Mouse (Mus musculus): ENCODE measurements at regions not wholly inside any gene's neighbourhood (a gene's known extent, or its start where the extent isn't known, plus 50 kb on each side); places are given as distances from the start of the nearest gene placed in this dataset.
A peak's percentile ranks its signal among the peaks of the same experiment; 100 is the strongest.

DNA sequence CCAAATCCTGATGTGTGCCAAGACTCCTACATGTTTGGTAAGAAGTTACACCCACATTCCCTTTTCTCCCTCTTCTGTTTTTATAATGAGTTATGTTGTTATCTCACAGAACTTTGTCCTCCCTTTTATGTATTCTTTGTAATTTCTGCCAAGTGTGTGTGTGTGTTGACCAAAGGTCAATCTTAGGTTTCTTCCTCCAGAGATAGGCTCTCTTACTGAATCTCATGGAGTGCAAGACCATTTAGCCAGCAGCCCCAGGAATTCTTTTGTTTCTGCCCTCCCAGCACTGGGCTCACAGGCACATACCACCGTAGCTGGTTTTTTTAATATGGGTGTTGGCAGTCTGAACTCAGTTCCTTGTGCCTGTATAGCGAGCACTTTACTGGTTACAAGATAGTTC, 119.8 kb upstream of the Pmfbp1 start:
- H3K36me3 ChIP-seq (ENCODE audit: control insufficient read depth, insufficient read depth, low read length), result no peaks in the 10 kb centered on the region
- H3K4me3 ChIP-seq (ENCODE audit: low read depth, low read length), result no peak overlapping the region
- no peak overlapping the region for H3K27ac ChIP-seq (ENCODE audit: low read depth, low read length)
- H3K9me3 ChIP-seq (ENCODE audit: control insufficient read depth, low read length), result no peaks in the 10 kb centered on the region
- H3K4me2 ChIP-seq (ENCODE audit: low read depth), result no peak overlapping the region
- no peaks in the 10 kb centered on the region for H3K4me1 ChIP-seq (ENCODE audit: control insufficient read depth, insufficient read depth, low read length)
- no peaks in the 10 kb centered on the region for H3K27me3 ChIP-seq (ENCODE audit: control insufficient read depth, insufficient read depth, low read length)
- no peak for DNase-seq (ENCODE audit: low spot score)
- no peak for ATAC-seq (ENCODE audit: insufficient read depth, low FRiP score, low TSS enrichment)
- 69% methylated on average over 2 of the region's 2 CpGs for WGBS
- no peak overlapping the region for H3K9ac ChIP-seq (ENCODE audit: low read length)

DNA sequence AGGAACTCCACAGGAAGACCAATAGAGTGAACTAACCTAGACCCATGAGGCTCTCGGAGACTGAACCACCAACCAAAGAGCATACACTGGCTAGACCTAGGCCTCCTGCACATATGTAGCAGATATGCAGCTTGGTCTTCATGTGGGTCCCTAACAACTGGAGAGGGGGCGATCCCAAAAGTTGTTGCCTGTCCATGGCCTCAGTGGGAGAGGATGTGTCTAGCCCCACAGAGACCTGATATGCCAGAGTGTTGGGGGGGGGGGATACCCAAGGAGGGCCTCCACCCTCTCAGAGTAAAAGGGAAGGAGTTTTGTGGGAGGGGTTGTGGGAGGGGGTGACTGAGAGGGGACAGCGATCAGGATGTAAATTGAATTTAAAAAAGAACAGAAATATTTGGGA, 108.9 kb upstream of the Pmfbp1 start:
- 90% methylated on average over 3 of the region's 3 CpGs for WGBS
- DNase-seq (ENCODE audit: low spot score) (no peak), ATAC-seq (ENCODE audit: insufficient read depth, low FRiP score, low TSS enrichment) (no peak)
- H3K4me1 ChIP-seq (ENCODE audit: control insufficient read depth, insufficient read depth, low read length), result no peaks in the 10 kb centered on the region
- no peak overlapping the region for H3K4me2 ChIP-seq (ENCODE audit: low read depth)
- no peaks in the 10 kb centered on the region for H3K27me3 ChIP-seq (ENCODE audit: control insufficient read depth, insufficient read depth, low read length)
- no peaks in the 10 kb centered on the region for H3K36me3 ChIP-seq (ENCODE audit: control insufficient read depth, insufficient read depth, low read length)
- no peak overlapping the region for H3K4me3 ChIP-seq (ENCODE audit: low read depth, low read length)
- no peaks in the 10 kb centered on the region for H3K9me3 ChIP-seq (ENCODE audit: control insufficient read depth, low read length)
- no peak overlapping the region for H3K27ac ChIP-seq (ENCODE audit: low read depth, low read length)
- no peak overlapping the region for H3K9ac ChIP-seq (ENCODE audit: low read length)

- DNase-seq (ENCODE audit: low spot score), result no peak
- H3K4me2 ChIP-seq (ENCODE audit: low read depth), result no peak overlapping the region
- no peaks in the 10 kb centered on the region for H3K27me3 ChIP-seq (ENCODE audit: control insufficient read depth, insufficient read depth, low read length)
- no peak overlapping the region for H3K4me3 ChIP-seq (ENCODE audit: low read depth, low read length)
- 86% methylated on average over 6 of the region's 6 CpGs for WGBS
- H3K27ac ChIP-seq (ENCODE audit: low read depth, low read length), result no peak overlapping the region
- ATAC-seq (ENCODE audit: insufficient read depth, low FRiP score, low TSS enrichment), result no peak
- no peaks in the 10 kb centered on the region for H3K36me3 ChIP-seq (ENCODE audit: control insufficient read depth, insufficient read depth, low read length)
- no peak overlapping the region for H3K9ac ChIP-seq (ENCODE audit: low read length)
- no peaks in the 10 kb centered on the region for H3K4me1 ChIP-seq (ENCODE audit: control insufficient read depth, insufficient read depth, low read length)
- H3K9me3 ChIP-seq (ENCODE audit: control insufficient read depth, low read length), result no peaks in the 10 kb centered on the region
Measured at GRCm38 (mm10) chr8:109395133-109395855, 98.5 kb upstream of the Pmfbp1 start.

GRCm38 (mm10) chr8:109399616-109400015, 94.2 kb upstream of the Pmfbp1 start:
- no peak for ATAC-seq (ENCODE audit: insufficient read depth, low FRiP score, low TSS enrichment)
- H3K4me3 ChIP-seq (ENCODE audit: low read depth, low read length), result no peak overlapping the region
- no peak overlapping the region for H3K9ac ChIP-seq (ENCODE audit: low read length)
- H3K9me3 ChIP-seq (ENCODE audit: control insufficient read depth, low read length), result 0 out of 2 replicates have a peak, but pooled peaks cover 5% of the 10 kb centered on the region
- WGBS, result 71% methylated on average over 11 of the region's 11 CpGs
- H3K4me2 ChIP-seq (ENCODE audit: low read depth), result no peak overlapping the region
- no peaks in the 10 kb centered on the region for H3K36me3 ChIP-seq (ENCODE audit: control insufficient read depth, insufficient read depth, low read length)
- no peaks in the 10 kb centered on the region for H3K4me1 ChIP-seq (ENCODE audit: control insufficient read depth, insufficient read depth, low read length)
- H3K27me3 ChIP-seq (ENCODE audit: control insufficient read depth, insufficient read depth, low read length), result no peaks in the 10 kb centered on the region
- no peak overlapping the region for H3K27ac ChIP-seq (ENCODE audit: low read depth, low read length)
- DNase-seq (ENCODE audit: low spot score), result no peak

- no peaks in the 10 kb centered on the region for H3K36me3 ChIP-seq (ENCODE audit: control insufficient read depth, insufficient read depth, low read length)
- ATAC-seq (ENCODE audit: insufficient read depth, low FRiP score, low TSS enrichment) (no peak), DNase-seq (ENCODE audit: low spot score) (no peak)
- H3K27ac ChIP-seq (ENCODE audit: low read depth, low read length), result no peak overlapping the region
- 0 out of 2 replicates have a peak, but pooled peaks cover 5% of the 10 kb centered on the region for H3K9me3 ChIP-seq (ENCODE audit: control insufficient read depth, low read length)
- no peaks in the 10 kb centered on the region for H3K4me1 ChIP-seq (ENCODE audit: control insufficient read depth, insufficient read depth, low read length)
- no peak overlapping the region for H3K9ac ChIP-seq (ENCODE audit: low read length)
- 91% methylated on average over 5 of the region's 5 CpGs for WGBS
- H3K4me3 ChIP-seq (ENCODE audit: low read depth, low read length), result no peak overlapping the region
- no peaks in the 10 kb centered on the region for H3K27me3 ChIP-seq (ENCODE audit: control insufficient read depth, insufficient read depth, low read length)
- H3K4me2 ChIP-seq (ENCODE audit: low read depth), result no peak overlapping the region
Measured at GRCm38 (mm10) chr8:109400192-109400591, 93.6 kb upstream of the Pmfbp1 start.

DNA sequence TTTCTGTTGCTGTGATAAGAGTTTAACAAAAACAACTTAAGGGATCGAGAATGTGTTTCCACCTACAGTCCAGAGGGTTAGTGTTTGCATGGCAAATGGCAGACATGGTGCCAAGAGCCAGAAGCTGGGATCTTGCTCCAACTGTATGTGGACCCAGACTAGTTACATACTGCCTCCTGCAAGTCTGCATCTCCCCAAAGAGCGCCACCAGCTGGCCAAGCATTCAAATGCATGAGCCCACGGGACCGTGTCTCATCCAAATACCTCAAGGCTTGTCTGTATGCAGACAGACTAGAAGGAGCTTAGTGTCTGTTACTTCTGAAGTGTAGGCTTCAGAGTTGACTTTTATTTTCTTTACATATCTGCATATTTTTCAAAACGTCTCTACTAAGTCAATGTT, 85.9 kb upstream of the Pmfbp1 start:
- no peak overlapping the region for H3K27ac ChIP-seq (ENCODE audit: low read depth, low read length)
- no peak overlapping the region for H3K4me2 ChIP-seq (ENCODE audit: low read depth)
- WGBS, result 63% methylated on average over 5 of the region's 5 CpGs
- no peaks in the 10 kb centered on the region for H3K4me1 ChIP-seq (ENCODE audit: control insufficient read depth, insufficient read depth, low read length)
- DNase-seq (ENCODE audit: low spot score) (peak; percentile 40), ATAC-seq (ENCODE audit: insufficient read depth, low FRiP score, low TSS enrichment) (no peak)
- H3K27me3 ChIP-seq (ENCODE audit: control insufficient read depth, insufficient read depth, low read length), result no peaks in the 10 kb centered on the region
- no peak overlapping the region for H3K4me3 ChIP-seq (ENCODE audit: low read depth, low read length)
- no peak overlapping the region for H3K9ac ChIP-seq (ENCODE audit: low read length)
- no peaks in the 10 kb centered on the region for H3K36me3 ChIP-seq (ENCODE audit: control insufficient read depth, insufficient read depth, low read length)
- H3K9me3 ChIP-seq (ENCODE audit: control insufficient read depth, low read length), result no peaks in the 10 kb centered on the region

DNA sequence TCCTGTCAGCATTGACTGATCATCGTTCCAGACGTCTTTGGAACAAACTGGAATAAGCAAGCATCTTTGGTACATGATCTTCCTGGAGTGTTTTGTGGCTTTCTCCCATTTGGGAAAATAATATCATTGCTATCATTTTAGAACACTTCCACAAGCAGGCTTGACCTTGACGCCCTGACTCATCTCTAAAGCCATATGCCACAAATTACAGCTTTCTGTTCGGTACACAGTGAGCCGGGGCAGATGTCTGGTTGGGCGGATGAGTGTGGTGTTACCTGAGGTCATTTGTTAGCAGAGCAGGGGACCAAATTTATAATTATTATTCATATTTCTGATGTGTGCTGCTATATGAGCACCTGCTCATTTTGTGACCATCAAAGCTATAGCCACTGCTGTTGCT, 83.3 kb upstream of the Pmfbp1 start:
- Histone ChIP-seq H3K9me3 (ENCODE audit: control insufficient read depth, low read length) (no peaks in the 10 kb centered on the region), H3K27me3 (ENCODE audit: control insufficient read depth, insufficient read depth, low read length) (no peaks in the 10 kb centered on the region), H3K27ac (ENCODE audit: low read depth, low read length) (no peak overlapping the region), H3K9ac (ENCODE audit: low read length) (no peak overlapping the region), H3K4me1 (ENCODE audit: control insufficient read depth, insufficient read depth, low read length) (no peaks in the 10 kb centered on the region), H3K4me3 (ENCODE audit: low read depth, low read length) (no peak overlapping the region), H3K36me3 (ENCODE audit: control insufficient read depth, insufficient read depth, low read length) (no peaks in the 10 kb centered on the region), H3K4me2 (ENCODE audit: low read depth) (no peak overlapping the region)
- 85% methylated on average over 6 of the region's 6 CpGs for WGBS
- ATAC-seq (ENCODE audit: insufficient read depth, low FRiP score, low TSS enrichment) (no peak), DNase-seq (ENCODE audit: low spot score) (no peak)

GRCm38 (mm10) chr8:109413386-109413785, 80.4 kb upstream of the Pmfbp1 start:
- ATAC-seq (ENCODE audit: insufficient read depth, low FRiP score, low TSS enrichment) (no peak), DNase-seq (ENCODE audit: low spot score) (no peak)
- H3K27me3 ChIP-seq (ENCODE audit: control insufficient read depth, insufficient read depth, low read length), result no peaks in the 10 kb centered on the region
- no peak overlapping the region for H3K4me3 ChIP-seq (ENCODE audit: low read depth, low read length)
- no peak overlapping the region for H3K27ac ChIP-seq (ENCODE audit: low read depth, low read length)
- no peaks in the 10 kb centered on the region for H3K9me3 ChIP-seq (ENCODE audit: control insufficient read depth, low read length)
- no peak overlapping the region for H3K4me2 ChIP-seq (ENCODE audit: low read depth)
- peaks cover 4% of the 10 kb centered on the region; the same call in 1 of the 2 replicates for H3K4me1 ChIP-seq (ENCODE audit: control insufficient read depth, insufficient read depth, low read length)
- 91% methylated on average over 5 of the region's 5 CpGs for WGBS
- H3K9ac ChIP-seq (ENCODE audit: low read length), result no peak overlapping the region
- no peaks in the 10 kb centered on the region for H3K36me3 ChIP-seq (ENCODE audit: control insufficient read depth, insufficient read depth, low read length)

DNA sequence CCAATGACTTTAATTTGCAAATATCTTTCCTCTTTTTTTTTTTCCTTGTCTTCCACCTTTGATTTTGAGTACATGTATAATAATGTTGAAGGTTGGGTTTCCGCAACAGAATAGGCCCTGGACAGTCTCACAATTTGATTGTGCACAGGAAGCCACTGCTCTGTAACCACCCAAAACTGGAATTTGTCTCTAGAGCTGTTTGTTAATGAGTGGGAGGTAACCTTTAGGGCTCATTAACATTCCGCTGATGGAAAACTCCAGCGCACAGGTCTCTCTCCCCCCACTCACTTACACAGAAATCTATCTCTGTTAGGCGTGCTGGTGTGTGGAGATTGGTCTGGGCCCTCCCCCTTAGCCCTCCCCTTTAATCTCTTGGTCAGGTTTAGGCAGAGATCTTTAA, 78.5 kb upstream of the Pmfbp1 start:
- H3K4me1 ChIP-seq (ENCODE audit: control insufficient read depth, insufficient read depth, low read length), result peaks cover 4% of the 10 kb centered on the region; the same call in 1 of the 2 replicates
- H3K9me3 ChIP-seq (ENCODE audit: control insufficient read depth, low read length), result no peaks in the 10 kb centered on the region
- H3K4me3 ChIP-seq (ENCODE audit: low read depth, low read length), result no peak overlapping the region
- 61% methylated on average over 4 of the region's 4 CpGs for WGBS
- 0 out of 2 replicates have a peak overlapping the region, but pooled peaks have one; percentile 39 for H3K27ac ChIP-seq (ENCODE audit: low read depth, low read length)
- H3K9ac ChIP-seq (ENCODE audit: low read length), result no peak overlapping the region
- H3K27me3 ChIP-seq (ENCODE audit: control insufficient read depth, insufficient read depth, low read length), result no peaks in the 10 kb centered on the region
- peak; percentile 27; the same call in 1 of the 2 replicates for ATAC-seq (ENCODE audit: insufficient read depth, low FRiP score, low TSS enrichment)
- no peak for DNase-seq (ENCODE audit: low spot score)
- no peak overlapping the region for H3K4me2 ChIP-seq (ENCODE audit: low read depth)
- no peaks in the 10 kb centered on the region for H3K36me3 ChIP-seq (ENCODE audit: control insufficient read depth, insufficient read depth, low read length)
